Mouse (Mus musculus): ENCODE measurements at regions not wholly inside any gene's neighbourhood (a gene's known extent, or its start where the extent isn't known, plus 50 kb on each side); places are given as distances from the start of the nearest gene placed in this dataset.
A peak's percentile ranks its signal among the peaks of the same experiment; 100 is the strongest.

DNA sequence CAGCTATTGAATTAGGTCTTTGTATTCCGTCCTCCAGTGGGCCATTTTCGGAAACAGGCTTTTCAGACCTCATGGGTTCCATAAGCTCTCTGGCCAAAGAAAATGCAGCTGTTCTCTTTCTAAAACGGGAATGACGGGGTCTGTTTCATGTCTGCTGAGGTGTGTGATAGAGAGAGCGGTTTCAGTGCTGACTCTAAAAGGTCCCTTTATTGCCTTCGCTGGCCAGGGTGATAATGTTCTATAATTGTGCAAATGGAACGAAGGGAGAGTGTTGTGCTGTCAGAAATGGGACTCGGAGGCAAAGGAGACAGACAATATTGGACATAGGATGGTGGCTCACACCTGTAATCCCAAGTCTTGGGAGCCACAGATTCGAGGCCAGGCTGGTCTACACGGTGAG lies 53.5 kb upstream of the Osbpl8 start:
- intact Hi-C loops (cut with DNase I): no loop called here
- no peak for DNase-seq (ENCODE audit: low spot score in 2 of 2)

DNA sequence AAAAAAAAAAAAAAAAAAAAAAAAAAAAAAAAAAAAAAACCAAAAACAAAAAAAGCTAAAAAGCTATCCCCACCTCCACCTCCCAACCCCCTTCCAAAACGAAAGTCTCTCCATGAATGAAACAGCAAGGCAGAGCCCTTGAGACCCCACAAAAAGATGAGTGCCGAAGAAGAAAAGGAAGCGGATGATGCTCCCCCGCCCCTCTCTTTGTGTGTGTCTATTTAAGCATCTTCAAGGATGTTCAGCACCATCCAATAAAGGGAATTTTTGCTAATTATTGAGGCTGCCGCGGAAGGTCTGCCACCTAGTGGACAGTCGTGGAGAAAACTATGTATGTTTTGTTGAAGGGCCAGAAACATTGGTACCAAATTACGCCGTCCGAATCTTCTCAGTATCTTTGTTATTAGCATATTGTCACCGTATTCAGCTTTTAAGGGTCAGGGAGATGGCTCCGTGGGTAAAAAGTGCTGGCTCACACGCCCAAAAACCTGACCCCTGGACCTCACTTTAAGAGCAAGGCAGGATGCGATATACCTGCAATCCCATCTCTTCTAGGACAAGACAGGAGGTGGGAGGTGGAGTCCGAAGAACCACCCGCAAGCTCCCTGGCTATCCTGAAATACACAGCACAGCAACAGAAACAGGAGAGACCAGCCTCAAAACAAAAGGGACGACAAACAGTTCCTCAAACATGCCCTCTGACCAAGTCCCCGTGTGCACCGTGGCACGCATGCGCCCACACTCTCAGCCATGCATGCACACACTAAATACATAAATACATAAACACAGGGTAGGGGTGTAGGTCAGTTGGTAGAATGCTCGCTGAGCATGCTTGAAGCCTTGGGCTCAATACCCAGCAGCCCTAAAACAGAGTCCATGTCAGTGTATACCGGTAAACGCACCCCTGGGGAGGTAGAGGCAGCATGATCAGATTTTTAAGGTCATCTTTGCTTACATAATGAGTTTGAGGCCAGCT lies 55.6 kb upstream of the Osbpl8 start:
- intact Hi-C loops (cut with DNase I): loop anchor here (5.0 kb wide), 1 partner anchor 58 kb away; no protein-coding TSS in a partner anchor
- DNase-seq (ENCODE audit: low spot score in 2 of 2): peak; percentile 62 to 76

DNA sequence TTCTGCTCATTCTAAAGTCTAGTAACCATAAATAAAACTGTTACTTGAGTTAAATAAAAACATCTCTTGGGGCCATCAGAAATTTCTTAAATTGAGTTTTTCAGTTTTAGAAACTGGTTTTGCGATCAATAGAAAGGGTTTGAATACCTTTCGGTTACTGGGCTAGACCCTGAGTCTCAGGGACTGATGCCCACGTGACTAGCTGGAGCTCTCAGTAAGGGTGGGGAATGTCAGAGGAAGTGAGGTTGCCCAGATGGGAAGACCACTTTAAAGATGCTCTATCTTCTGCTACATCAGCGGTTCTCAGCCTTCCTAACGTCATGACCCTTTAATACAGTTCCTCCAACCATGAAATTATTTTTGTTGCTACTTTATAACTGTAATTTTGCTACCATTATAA lies 56.7 kb upstream of the Osbpl8 start:
- intact Hi-C loops (cut with DNase I): loop anchor here (5.0 kb wide), 1 partner anchor 59 kb away; no protein-coding TSS in a partner anchor
- no peak for DNase-seq (ENCODE audit: low spot score in 2 of 2)

GRCm38 (mm10) chr10:111107387-111107786 lies 57.2 kb upstream of the Osbpl8 start:
- peak; percentile 78 to 83 for DNase-seq (ENCODE audit: low spot score in 2 of 2)
- intact Hi-C loops (cut with DNase I): loop anchor here (5.0 kb wide), 1 partner anchor 60 kb away; no protein-coding TSS in a partner anchor

DNA sequence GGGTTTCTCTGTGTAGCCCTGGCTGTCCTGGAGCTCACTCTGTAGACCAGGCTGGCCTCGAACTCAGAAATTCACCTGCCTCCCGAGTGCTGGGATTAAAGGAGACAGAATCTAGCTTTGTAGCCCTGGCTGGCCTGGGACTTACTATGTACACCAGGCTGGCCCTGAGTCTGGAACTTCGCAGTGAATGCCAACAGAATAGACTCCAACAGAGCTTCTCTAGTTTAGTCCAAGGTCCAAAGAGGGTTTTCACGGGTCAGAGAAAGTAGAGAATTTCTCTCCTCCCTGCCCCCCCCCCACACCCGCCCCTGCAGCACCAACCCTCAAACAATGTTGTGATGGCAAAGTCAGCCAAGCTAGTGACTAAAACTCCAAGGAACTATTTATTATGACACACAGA lies 58.1 kb upstream of the Osbpl8 start:
- DNase-seq (ENCODE audit: low spot score in 2 of 2): no peak
- intact Hi-C loops (cut with DNase I): loop anchor here (5.0 kb wide), 1 partner anchor 61 kb away; no protein-coding TSS in a partner anchor

- intact Hi-C loops (cut with DNase I): loop anchor here (5.0 kb wide), 1 partner anchor 62 kb away; no protein-coding TSS in a partner anchor
- DNase-seq (ENCODE audit: low spot score in 2 of 2): no peak
Observed at GRCm38 (mm10) chr10:111105662-111106061, 58.9 kb upstream of the Osbpl8 start.

GRCm38 (mm10) chr10:111103512-111103911 lies 61.0 kb upstream of the Osbpl8 start:
- intact Hi-C loops (cut with DNase I): loop anchor here (5.0 kb wide), 1 partner anchor 116 kb away; no protein-coding TSS in a partner anchor

GRCm38 (mm10) chr10:111103086-111103485 lies 61.5 kb upstream of the Osbpl8 start:
- intact Hi-C loops (cut with DNase I): loop anchor here (5.0 kb wide), 1 partner anchor 116 kb away; no protein-coding TSS in a partner anchor
- DNase-seq (ENCODE audit: low spot score in 2 of 2): peak in 1 of 2 experiments; percentile 33

More at GRCm38 (mm10) chr10:111103512-111103911, 61.0 kb upstream of the Osbpl8 start:
- no peak for DNase-seq (ENCODE audit: low spot score in 2 of 2)

DNA sequence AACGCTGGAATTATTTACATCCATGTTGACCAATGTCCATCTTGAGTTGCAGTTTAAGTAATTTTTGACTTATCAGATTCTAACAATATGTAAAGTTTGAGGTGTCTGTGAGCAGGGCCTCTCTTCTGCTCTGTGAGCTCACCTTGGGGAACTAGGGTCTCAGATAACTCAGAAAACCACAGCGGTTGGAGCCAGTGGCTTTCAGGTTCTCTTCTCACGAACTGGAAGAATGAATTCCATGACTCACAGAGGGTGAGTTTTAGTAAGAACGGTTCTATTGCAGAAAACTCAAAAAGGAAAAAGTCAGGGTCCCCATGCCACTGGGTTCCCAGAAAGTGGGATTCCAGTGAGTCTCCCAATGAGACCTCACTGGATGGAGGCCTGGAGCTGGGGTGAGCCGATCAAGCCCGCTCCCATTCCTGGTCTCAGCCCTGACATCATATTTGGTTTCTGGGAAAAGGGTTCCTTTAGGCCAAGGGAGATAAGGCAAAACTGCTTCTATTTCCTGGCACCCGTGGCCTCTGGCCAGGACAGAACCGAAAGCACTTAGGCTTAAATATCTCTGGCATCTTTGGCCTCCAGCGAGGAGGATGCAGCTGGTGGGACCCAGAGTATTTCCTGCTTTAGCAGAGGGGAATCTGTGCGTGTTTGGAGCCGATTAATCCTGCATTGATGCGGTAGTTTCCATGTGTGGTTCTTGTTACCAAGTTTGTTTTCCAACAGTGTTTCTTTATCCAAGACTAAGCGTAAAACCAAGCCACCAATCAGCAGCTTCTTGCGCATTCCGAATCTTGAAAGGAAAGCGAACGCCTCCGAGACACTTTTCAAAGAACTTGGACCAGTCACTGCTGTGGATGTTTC lies 62.4 kb upstream of the Osbpl8 start:
- intact Hi-C loops (cut with DNase I): loop anchor here (2.0 to 5.0 kb wide), 2 partner anchors 115 to 307 kb away; no protein-coding TSS in a partner anchor
- DNase-seq (ENCODE audit: low spot score in 2 of 2): no peak

DNA sequence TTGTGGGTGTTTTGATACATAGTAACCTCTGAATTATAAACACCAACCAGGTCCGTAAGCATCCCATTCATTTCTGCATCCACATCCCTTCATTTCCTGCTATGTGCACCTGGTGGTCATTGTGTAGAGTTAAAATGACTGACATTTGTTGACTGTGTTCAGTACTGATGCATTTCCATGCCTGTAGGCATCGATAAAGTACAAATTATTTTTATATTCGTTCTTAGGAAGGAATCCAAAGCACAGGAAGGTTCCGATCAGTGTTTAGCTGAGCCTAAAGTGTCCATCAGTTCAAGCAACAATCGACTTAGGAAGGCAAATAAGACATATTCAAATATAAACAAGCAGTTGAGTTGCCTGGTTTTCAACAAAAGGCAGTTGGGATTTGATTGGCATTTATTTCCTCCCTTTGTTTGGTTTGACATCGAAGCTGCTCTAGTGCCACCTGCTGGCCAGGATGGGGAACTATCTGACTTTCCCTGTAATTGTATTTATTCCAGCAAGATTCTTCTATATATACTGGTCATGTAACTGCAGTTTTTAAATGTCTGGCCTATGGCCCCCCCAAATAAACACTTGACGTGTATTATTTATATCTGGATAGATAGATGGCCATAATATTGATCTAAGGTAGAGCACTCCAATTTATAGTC lies 64.6 kb upstream of the Osbpl8 start:
- peak; percentile 78 to 81 for DNase-seq (ENCODE audit: low spot score in 2 of 2)
- intact Hi-C loops (cut with DNase I): loop anchor here (2.0 to 5.0 kb wide), 3 partner anchors 88 to 305 kb away; partner anchors contain the start of gene Zdhhc17

DNA sequence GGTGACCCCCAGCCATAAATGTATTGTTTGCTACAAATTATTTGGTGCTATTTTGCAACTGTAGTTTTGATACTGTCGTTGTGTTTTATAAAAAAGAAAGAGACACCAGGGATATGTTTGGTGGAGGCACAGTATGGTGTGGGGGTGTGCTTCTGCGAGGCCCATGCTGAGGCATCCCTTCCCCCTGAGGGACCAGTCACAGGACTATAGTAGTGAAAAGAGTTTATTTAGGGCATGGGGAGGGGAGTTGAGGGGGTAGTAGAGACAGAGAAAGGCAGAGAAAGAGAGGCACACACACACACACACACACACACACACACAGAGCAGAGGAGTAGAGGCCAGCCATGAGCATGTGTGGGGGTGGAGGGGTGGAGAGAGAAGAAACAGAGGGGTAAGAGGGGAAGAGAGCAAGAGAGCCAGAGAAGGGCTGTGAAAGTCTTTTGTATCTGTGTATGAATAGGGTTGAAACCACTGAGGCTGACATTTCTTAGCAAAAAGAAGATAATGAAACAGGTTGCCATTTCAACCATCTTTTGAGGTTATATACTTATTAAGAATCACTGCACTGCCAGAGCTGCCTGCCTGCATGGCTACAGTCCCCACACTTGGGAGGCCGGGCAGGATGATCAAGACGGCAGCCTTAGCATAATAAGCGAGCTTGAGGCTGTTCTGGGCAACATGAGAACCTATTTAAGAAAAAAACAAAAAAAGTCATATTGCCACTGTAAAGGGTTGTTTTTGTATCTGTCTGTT lies 65.3 kb upstream of the Osbpl8 start:
- intact Hi-C loops (cut with DNase I): loop anchor here (5.0 kb wide), 1 partner anchor 87 kb away; the partner anchor contains the start of gene Zdhhc17
- no peak for DNase-seq (ENCODE audit: low spot score in 2 of 2)

DNA sequence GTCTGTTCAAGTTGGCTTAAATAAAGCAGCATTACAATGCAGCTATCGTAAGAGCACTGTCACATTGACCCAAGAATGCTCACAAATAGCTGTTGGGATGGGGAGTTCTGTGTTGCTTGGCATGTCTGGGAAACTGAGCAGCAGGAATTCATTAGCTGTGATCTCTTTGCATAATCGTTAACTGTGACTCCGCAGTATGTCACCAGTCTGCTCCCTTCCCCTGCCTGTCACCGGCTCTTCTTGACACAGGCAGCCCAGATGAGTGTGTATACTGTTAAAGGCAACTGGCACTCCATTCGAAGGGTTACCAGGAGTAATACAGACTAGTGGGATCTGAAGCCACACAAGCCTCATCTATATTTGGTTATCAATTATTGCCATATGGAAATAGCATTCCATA lies 67.3 kb upstream of the Osbpl8 start:
- no peak for DNase-seq (ENCODE audit: low spot score in 2 of 2)
- intact Hi-C loops (cut with DNase I): loop anchor here (5.0 kb wide), 1 partner anchor 85 kb away; the partner anchor contains the start of gene Zdhhc17

DNA sequence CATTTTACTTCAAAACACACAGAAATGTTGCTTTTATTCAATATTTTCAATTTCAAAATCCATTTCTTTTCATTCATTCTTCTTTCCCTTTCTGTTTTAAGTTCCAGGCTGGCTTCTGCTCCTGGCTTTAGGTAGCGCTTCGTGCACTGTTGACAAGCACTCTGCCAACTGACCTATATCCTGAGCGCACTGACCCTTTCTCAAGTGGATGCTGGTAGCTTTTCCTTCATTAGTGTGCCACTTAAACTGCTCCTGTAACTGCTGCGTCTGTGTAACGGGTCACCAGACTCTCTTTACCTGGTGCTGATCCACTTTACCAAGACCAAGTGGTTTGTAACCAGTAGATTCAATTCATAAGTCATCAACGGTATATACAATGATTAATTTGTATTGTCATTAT lies 67.7 kb upstream of the Osbpl8 start:
- DNase-seq (ENCODE audit: low spot score in 2 of 2): no peak
- intact Hi-C loops (cut with DNase I): loop anchor here (5.0 kb wide), 1 partner anchor 85 kb away; the partner anchor contains the start of gene Zdhhc17

- DNase-seq (ENCODE audit: low spot score in 2 of 2): no peak
- intact Hi-C loops (cut with DNase I): no loop called here
Observed at GRCm38 (mm10) chr10:111094405-111094804, 70.1 kb upstream of the Osbpl8 start.

GRCm38 (mm10) chr10:111089382-111089781 lies 75.2 kb upstream of the Osbpl8 start:
- intact Hi-C loops (cut with DNase I): no loop called here
- no peak for DNase-seq (ENCODE audit: low spot score in 2 of 2)

DNA sequence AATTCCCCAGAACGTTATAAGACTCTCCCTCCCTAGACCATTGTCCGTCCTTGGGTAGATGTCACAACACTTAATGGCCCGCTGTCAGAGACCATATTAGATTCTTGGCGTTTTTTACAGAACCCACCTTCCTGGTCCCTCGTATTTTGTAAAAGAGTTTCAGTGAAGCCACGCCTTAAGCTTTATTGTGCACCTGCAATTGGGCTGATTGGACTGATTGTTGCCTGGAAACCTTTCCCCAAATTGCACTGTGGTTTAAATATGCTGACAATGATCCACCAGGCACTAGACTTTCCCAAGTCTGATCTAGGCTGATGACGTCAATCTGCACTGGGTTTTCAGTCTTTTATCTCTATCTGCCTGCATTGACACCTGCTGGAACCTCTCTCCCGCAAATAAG lies 75.6 kb upstream of the Zdhhc17 start:
- intact Hi-C loops (cut with DNase I): no loop called here
- no peak for DNase-seq (ENCODE audit: low spot score in 2 of 2)

GRCm38 (mm10) chr10:111084267-111084780 lies 74.4 kb upstream of the Zdhhc17 start:
- intact Hi-C loops (cut with DNase I): no loop called here
- no peak for DNase-seq (ENCODE audit: low spot score in 2 of 2)

- no peak for DNase-seq (ENCODE audit: low spot score in 2 of 2)
- intact Hi-C loops (cut with DNase I): no loop called here
Observed at GRCm38 (mm10) chr10:111083861-111084260, 73.9 kb upstream of the Zdhhc17 start.

All from left cerebral cortex, postnatal 14 days (tissue).